Mouse (Mus musculus) heart, embryonic 15.5 days (tissue): ENCODE measurements at regions not wholly inside any gene's neighbourhood (a gene's known extent, or its start where the extent isn't known, plus 50 kb on each side); places are given as distances from the start of the nearest gene placed in this dataset.
A peak's percentile ranks its signal among the peaks of the same experiment; 100 is the strongest.
"Not testable (repeated sequence)": the region's sequence is repeated elsewhere in the genome, so short reads cannot be mapped to it uniquely, and the experiment has no call there.

Source experiments
- ATAC-seq: fragments of 200-750 bp; cut with Nextera tagmentation; replicated peaks from 2 replicates; pipeline ENCODE4 v1.8.0; 2017; ENCODE audit warnings: low read depth, moderate TSS enrichment; ENCODE audit not compliant: insufficient number of reproducible peaks, insufficient read depth, low FRiP score
- H3K27ac ChIP-seq: fragments of 300-500 bp; sonication (generic); 2 replicates; pipeline ENCODE4 v1.5.1; 2015; ENCODE audit warnings: mild to moderate bottlenecking, inconsistent platforms
- H3K27me3 ChIP-seq: fragments of 300-500 bp; sonication (generic); 2 replicates; pipeline ENCODE4 v1.6.1; 2015; ENCODE audit warnings: inconsistent platforms
- H3K36me3 ChIP-seq: fragments of 300-500 bp; sonication (generic); 2 replicates; pipeline ENCODE4 v1.6.1; 2015; ENCODE audit warnings: mild to moderate bottlenecking, inconsistent platforms
- H3K4me1 ChIP-seq: fragments of 300-500 bp; sonication (generic); replicated peaks from 2 replicates; pipeline ENCODE4 v1.6.1; 2015; ENCODE audit warnings: inconsistent platforms
- H3K4me2 ChIP-seq: fragments of 300-500 bp; sonication (generic); 2 replicates; pipeline ENCODE4 v1.6.1; 2015; ENCODE audit warnings: inconsistent platforms, mild to moderate bottlenecking, moderate library complexity
- H3K4me3 ChIP-seq: fragments of 300-500 bp; sonication (generic); 2 replicates; pipeline ENCODE4 v1.5.1; 2015; ENCODE audit warnings: mild to moderate bottlenecking, inconsistent platforms
- H3K9ac ChIP-seq: fragments of 300-500 bp; sonication (generic); 2 replicates; pipeline ENCODE4 v1.6.1; 2015; ENCODE audit warnings: mild to moderate bottlenecking, inconsistent platforms
- H3K9me3 ChIP-seq: fragments of 300-500 bp; sonication (generic); replicated peaks from 2 replicates; pipeline ENCODE4 v1.6.1; 2016; ENCODE audit warnings: inconsistent platforms
- WGBS: fragments of 180-500 bp; shearing (Covaris S2); methylation state at CpG from one replicate; pipeline ENCODE4 v1.1.7; 2015; ENCODE audit warnings: mixed read lengths; 5-methylcytosine and 5-hydroxymethylcytosine counted together

- WGBS, result 90% methylated on average over 2 of the region's 2 CpGs
- Histone ChIP-seq H3K4me2 (no peak overlapping the region), H3K9ac (no peak overlapping the region), H3K4me1 (no peaks in the 10 kb centered on the region), H3K9me3 (no peaks in the 10 kb centered on the region), H3K27ac (no peak overlapping the region), H3K36me3 (no peaks in the 10 kb centered on the region), H3K4me3 (no peak overlapping the region), H3K27me3 (no peaks in the 10 kb centered on the region)
- ATAC-seq, result no peak
Measured at GRCm38 (mm10) chr11:41728839-41729238, 271.8 kb downstream of the Gabrg2 start.

- H3K9me3 ChIP-seq, result no peaks in the 10 kb centered on the region
- no peak for ATAC-seq
- no peaks in the 10 kb centered on the region for H3K27me3 ChIP-seq
- no peak overlapping the region for H3K4me3 ChIP-seq
- WGBS, result 57% methylated on average over 1 of the region's 1 CpGs
- no peaks in the 10 kb centered on the region for H3K36me3 ChIP-seq
- H3K27ac ChIP-seq, result no peak overlapping the region
- no peaks in the 10 kb centered on the region for H3K4me1 ChIP-seq
- no peak overlapping the region for H3K4me2 ChIP-seq
- H3K9ac ChIP-seq, result no peak overlapping the region
Measured at GRCm38 (mm10) chr11:41716616-41717015, 284.0 kb downstream of the Gabrg2 start.

DNA sequence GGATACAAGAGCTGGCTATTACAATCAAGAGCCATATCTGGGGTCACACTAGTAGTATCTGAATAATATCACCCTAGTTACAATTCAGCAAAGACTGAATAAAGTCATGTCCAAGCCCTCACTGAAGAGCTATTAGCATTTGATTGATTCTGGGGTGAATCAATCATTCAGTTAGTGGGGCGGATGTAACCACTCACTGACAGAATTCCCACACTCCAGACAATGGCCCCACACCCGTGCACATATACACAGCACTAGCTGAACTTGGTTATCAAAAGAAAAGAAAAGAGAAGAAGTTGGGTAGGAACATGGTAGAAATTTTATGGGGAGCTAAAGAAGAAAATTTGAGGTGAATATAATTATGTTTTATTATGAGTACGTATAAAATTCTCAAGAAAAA is 310.0 kb downstream of the Gabrg2 start:
- H3K27ac ChIP-seq, result no peak overlapping the region
- H3K36me3 ChIP-seq, result no peaks in the 10 kb centered on the region
- H3K4me3 ChIP-seq, result no peak overlapping the region
- H3K9me3 ChIP-seq, result no peaks in the 10 kb centered on the region
- ATAC-seq, result no peak
- H3K4me1 ChIP-seq, result no peaks in the 10 kb centered on the region
- H3K27me3 ChIP-seq, result no peaks in the 10 kb centered on the region
- WGBS, result 72% methylated on average over 3 of the region's 3 CpGs
- H3K4me2 ChIP-seq, result no peak overlapping the region
- H3K9ac ChIP-seq, result no peak overlapping the region

GRCm38 (mm10) chr11:41682991-41683390 is 317.7 kb downstream of the Gabrg2 start:
- no peak for ATAC-seq
- no peak overlapping the region for H3K27ac ChIP-seq
- 76% methylated on average over 1 of the region's 1 CpGs for WGBS
- H3K27me3 ChIP-seq, result no peaks in the 10 kb centered on the region
- H3K4me1 ChIP-seq, result no peaks in the 10 kb centered on the region
- no peak overlapping the region for H3K4me2 ChIP-seq
- no peaks in the 10 kb centered on the region for H3K9me3 ChIP-seq
- no peak overlapping the region for H3K4me3 ChIP-seq
- H3K9ac ChIP-seq, result no peak overlapping the region
- no peaks in the 10 kb centered on the region for H3K36me3 ChIP-seq

DNA sequence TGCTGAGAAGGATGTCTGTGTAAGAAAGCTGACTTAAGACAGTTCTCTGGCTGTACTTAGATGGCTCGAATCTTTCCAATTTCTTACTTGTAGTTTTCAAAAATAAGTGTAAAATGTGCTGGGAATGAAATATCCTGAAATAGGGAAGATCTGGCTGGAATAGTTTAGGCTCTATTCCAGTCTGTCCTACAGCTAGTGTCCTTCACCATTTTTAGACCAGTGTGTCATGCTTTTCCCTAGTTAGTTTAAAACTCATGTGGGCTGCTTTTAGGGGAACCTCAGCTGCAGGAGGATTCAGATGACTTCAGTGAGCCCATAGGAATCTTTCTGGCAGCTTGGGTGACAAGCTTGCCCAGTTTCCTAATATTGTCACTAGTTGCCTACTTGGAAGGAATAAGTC is 348.1 kb downstream of the Gabrg2 start:
- ATAC-seq, result no peak
- no peaks in the 10 kb centered on the region for H3K27me3 ChIP-seq
- no peak overlapping the region for H3K4me2 ChIP-seq
- H3K9ac ChIP-seq, result no peak overlapping the region
- H3K9me3 ChIP-seq, result no peaks in the 10 kb centered on the region
- no peak overlapping the region for H3K4me3 ChIP-seq
- H3K27ac ChIP-seq, result no peak overlapping the region
- 57% methylated on average over 1 of the region's 1 CpGs for WGBS
- H3K36me3 ChIP-seq, result no peaks in the 10 kb centered on the region
- no peaks in the 10 kb centered on the region for H3K4me1 ChIP-seq

DNA sequence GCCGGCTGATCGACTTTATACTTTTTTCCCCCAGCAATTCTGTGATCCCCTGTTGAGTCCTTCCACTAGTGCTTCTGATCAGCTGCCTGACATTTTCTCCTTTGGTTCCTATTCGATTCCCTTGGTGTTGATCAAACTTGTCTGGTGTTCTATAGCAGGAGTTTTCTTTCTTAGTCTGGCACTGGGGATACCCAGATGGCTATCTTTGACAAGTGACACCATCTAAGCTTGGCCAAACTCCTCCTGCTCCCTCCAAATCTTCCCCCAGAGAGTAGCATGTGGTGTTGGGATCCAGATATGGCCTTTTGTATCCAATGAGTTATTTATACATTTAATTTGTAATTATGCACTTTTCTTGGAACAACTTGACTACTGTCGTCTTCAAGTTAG is 355.2 kb downstream of the Gabrg2 start:
- Histone ChIP-seq H3K36me3 (no peaks in the 10 kb centered on the region), H3K4me2 (no peak overlapping the region), H3K9ac (no peak overlapping the region), H3K4me3 (no peak overlapping the region), H3K9me3 (no peaks in the 10 kb centered on the region), H3K4me1 (no peaks in the 10 kb centered on the region; the same call in 1 of the 2 replicates), H3K27me3 (no peaks in the 10 kb centered on the region), H3K27ac (no peak overlapping the region)
- no peak for ATAC-seq
- WGBS, result 24% methylated on average over 4 of the region's 4 CpGs

DNA sequence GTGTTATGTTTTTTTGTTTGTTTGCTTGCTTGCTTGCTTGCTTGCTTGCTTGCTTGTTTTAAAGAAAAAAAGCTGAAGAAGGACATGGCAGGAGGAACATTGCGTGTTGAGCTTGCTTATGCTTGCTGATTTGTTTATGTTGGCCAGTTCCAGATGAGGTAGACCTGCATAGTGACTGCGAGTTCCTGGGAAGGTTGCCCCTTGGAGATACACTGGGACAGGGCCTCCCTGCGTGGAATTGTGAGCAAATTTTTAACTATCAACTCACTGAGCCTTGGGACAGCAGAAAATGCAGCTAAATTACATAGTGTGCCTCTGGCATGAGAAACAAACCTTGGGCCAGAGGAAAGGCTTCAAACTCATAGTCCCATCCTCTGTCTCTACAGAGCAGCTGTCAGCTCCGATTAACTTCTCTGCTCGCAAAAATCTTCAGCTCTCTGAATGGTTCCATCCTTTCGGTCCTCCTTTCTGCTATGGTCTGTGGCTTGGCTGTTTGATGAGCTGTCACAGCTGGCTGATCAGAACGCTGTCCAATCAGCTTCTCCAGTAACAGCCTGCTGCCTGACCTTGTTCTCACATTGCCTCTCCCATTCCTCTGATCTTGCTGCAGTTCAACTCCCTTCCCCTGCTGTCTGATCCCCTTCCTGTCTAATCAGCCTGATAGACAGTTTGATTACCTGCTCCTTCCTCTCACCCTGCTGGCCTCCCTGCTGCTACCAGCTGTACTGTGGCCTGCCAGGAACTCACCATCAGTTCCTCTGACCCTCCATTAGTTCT is 355.7 kb downstream of the Gabrg2 start:
- 20% methylated on average over 7 of the region's 7 CpGs for WGBS
- no peaks in the 10 kb centered on the region for H3K9me3 ChIP-seq
- no peak overlapping the region for H3K9ac ChIP-seq
- no peak overlapping the region for H3K4me3 ChIP-seq
- ATAC-seq, result no peak
- no peaks in the 10 kb centered on the region for H3K36me3 ChIP-seq
- H3K4me1 ChIP-seq, result no peaks in the 10 kb centered on the region; the same call in 1 of the 2 replicates
- H3K27ac ChIP-seq, result 0 out of 2 replicates have a peak overlapping the region, but pooled peaks have one; percentile 17
- no peaks in the 10 kb centered on the region for H3K27me3 ChIP-seq
- no peak overlapping the region for H3K4me2 ChIP-seq

DNA sequence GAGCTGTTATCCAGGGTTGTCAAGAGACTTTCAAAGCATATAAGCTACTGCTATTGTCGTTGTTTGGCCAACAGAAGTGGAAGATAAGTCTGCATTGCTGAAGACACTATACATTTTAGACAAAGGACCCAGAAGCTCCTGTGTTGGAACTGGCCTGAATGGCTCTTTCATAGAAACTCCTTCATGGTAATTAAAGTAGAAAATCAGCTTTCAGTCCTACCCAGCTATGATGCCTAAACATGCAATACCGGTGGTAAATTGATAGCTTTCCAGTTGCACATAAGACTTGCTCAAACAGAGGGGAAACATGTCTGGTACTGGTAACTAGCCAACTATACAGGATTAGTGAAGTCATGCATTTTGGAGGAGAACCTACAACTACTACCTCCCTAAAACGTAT is 356.6 kb downstream of the Gabrg2 start:
- H3K36me3 ChIP-seq, result no peaks in the 10 kb centered on the region

DNA sequence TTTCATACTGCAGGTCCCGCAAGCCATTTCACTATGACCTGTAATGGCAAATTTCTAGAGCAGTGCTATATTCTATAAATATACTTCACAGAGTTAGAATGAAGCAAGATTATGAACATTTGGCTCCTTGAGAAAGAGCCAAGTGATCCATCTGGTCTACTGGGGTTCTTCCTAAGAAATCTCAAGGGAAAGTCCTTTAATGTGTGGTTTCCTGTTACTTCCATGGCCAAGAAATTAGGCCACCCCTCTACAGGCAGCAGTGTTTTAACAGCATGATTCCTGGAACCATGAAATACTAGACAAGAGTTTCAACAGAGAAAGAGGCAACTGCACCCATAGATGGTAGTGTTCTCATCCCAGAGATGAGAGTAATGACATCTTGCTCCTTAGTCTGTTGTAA is 401.7 kb downstream of the Gabrg2 start:
- no peak overlapping the region for H3K9ac ChIP-seq
- H3K4me3 ChIP-seq, result no peak overlapping the region
- H3K36me3 ChIP-seq, result no peaks in the 10 kb centered on the region
- no peaks in the 10 kb centered on the region for H3K27me3 ChIP-seq
- 81% methylated on average over 1 of the region's 1 CpGs for WGBS
- H3K9me3 ChIP-seq, result no peaks in the 10 kb centered on the region
- no peak for ATAC-seq
- H3K27ac ChIP-seq, result no peak overlapping the region
- no peak overlapping the region for H3K4me2 ChIP-seq
- H3K4me1 ChIP-seq, result no peaks in the 10 kb centered on the region

More for the DNA sequence above, 356.6 kb downstream of the Gabrg2 start:
- WGBS, result 75% methylated on average over 3 of the region's 3 CpGs
- H3K4me3 ChIP-seq, result no peak overlapping the region
- H3K27ac ChIP-seq, result no peak overlapping the region
- no peaks in the 10 kb centered on the region for H3K9me3 ChIP-seq
- no peaks in the 10 kb centered on the region for H3K27me3 ChIP-seq
- no peak overlapping the region for H3K4me2 ChIP-seq
- H3K9ac ChIP-seq, result no peak overlapping the region
- ATAC-seq, result no peak
- H3K4me1 ChIP-seq, result no peaks in the 10 kb centered on the region; the same call in 1 of the 2 replicates

GRCm38 (mm10) chr11:41598431-41598830 is 402.2 kb downstream of the Gabrg2 start:
- no peak overlapping the region for H3K9ac ChIP-seq
- no peak for ATAC-seq
- H3K4me2 ChIP-seq, result no peak overlapping the region
- H3K27ac ChIP-seq, result no peak overlapping the region
- 47% methylated on average over 6 of the region's 6 CpGs for WGBS
- no peak overlapping the region for H3K4me3 ChIP-seq
- H3K27me3 ChIP-seq, result no peaks in the 10 kb centered on the region
- H3K4me1 ChIP-seq, result no peaks in the 10 kb centered on the region
- no peaks in the 10 kb centered on the region for H3K9me3 ChIP-seq
- H3K36me3 ChIP-seq, result no peaks in the 10 kb centered on the region

GRCm38 (mm10) chr11:41591426-41591825 is 409.2 kb downstream of the Gabrg2 start:
- H3K9me3 ChIP-seq, H3K4me3 ChIP-seq, ATAC-seq, H3K27me3 ChIP-seq, H3K9ac ChIP-seq, H3K4me2 ChIP-seq, H3K27ac ChIP-seq, H3K4me1 ChIP-seq, H3K36me3 ChIP-seq: not testable (repeated sequence)
- WGBS, result 50% methylated on average over 4 of the region's 4 CpGs
